Mouse (Mus musculus): ENCODE measurements around the gene Med1.
"Not testable (repeated sequence)": the region's sequence is repeated elsewhere in the genome, so short reads cannot be mapped to it uniquely, and the experiment has no call there.

Med1 gene

GRCm38 (mm10) chr11:98192901-98193805, at the start of gene Med1:
Gene Med1 (minus strand): TSS chr11:98193293.
- in situ Hi-C loops (cut with MboI; ENCODE audit: unreplicated experiment in 2 of 2): loop anchor here in 1 of 2 experiments (5.0 kb wide), 1 partner anchor 36 kb away; no protein-coding TSS in a partner anchor

- in situ Hi-C loops (cut with MboI; ENCODE audit: unreplicated experiment in 2 of 2): loop anchor here in 1 of 2 experiments (10.0 kb wide), 1 partner anchor 134 kb away; no protein-coding TSS in a partner anchor
Measured at GRCm38 (mm10) chr11:98238995-98239394, 45.9 kb upstream of the Med1 start.

DNA sequence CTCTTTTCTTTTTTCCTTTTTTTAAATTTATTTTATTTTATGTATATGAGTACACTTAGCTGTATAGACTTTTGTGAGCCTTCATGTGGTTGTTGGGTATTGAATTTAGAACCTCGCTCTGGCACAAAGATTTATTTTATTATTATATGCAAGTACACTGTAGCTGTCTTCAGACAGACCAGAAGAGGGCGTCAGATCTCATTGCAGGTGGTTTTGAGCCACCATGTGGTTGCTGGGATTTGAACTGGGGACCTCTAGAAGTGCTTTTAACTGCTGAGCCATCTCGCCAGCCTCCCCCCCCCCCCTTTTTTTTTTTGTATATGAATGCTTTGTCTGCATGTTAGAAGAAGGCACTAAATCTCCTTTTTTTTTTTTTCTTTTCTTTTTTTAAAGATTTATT, 45.3 kb upstream of the Med1 start:
- in situ Hi-C loops (cut with MboI; ENCODE audit: unreplicated experiment in 2 of 2): loop anchor here in 1 of 2 experiments (10.0 kb wide), 1 partner anchor 134 kb away; no protein-coding TSS in a partner anchor

GRCm38 (mm10) chr11:98226349-98226748, 33.3 kb upstream of the Med1 start:
- in situ Hi-C loops (cut with MboI; ENCODE audit: unreplicated experiment in 2 of 2): no loop called here

DNA sequence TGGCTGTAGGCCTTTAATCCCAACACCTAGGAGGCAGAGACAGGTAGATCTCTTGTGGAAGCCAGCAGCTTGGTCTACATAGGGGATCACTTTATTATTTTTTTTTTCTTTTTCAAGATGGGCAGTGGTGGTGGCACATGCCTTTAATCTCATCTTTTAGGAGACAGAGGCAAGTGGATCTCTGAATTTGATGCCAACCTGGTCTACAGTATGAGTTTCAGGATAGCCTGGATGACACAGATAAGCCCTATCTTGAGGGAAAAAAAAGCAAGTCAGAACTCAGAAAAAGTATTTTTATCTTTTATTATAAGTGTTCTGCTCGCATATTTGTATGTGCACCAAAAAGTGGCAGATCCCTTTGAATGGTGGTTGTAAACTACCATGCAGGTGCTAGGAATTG, 20.2 kb upstream of the Med1 start:
- in situ Hi-C loops (cut with MboI; ENCODE audit: unreplicated experiment in 2 of 2): no loop called here

- in situ Hi-C loops (cut with MboI; ENCODE audit: unreplicated experiment in 2 of 2): not testable (repeated sequence)
Measured at GRCm38 (mm10) chr11:98209661-98210060, 16.6 kb upstream of the Med1 start.

DNA sequence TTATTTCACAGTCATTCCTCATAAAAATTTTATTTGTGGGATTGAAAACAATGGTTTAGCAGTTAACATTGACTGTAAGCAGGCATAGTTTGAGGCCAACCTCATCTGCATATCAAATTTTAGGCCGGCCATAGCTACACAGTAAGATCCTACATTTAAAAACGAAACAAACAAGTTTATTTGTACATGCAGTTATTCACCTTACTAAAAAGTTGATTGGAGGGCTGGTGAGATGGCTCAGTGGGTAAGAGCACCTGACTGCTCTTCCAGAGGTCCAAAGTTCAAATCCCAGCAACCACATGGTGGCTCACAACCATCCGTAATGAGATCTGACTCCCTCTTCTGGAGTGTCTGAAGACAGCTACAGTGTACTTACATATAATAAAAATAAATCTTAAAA, 13.2 kb upstream of the Med1 start:
- in situ Hi-C loops (cut with MboI; ENCODE audit: unreplicated experiment in 2 of 2): not testable (repeated sequence)

GRCm38 (mm10) chr11:98205463-98205862, 12.4 kb upstream of the Med1 start:
- in situ Hi-C loops (cut with MboI; ENCODE audit: unreplicated experiment in 2 of 2): no loop called here

GRCm38 (mm10) chr11:98203931-98204421, 10.9 kb upstream of the Med1 start:
- in situ Hi-C loops (cut with MboI; ENCODE audit: unreplicated experiment in 2 of 2): no loop called here

DNA sequence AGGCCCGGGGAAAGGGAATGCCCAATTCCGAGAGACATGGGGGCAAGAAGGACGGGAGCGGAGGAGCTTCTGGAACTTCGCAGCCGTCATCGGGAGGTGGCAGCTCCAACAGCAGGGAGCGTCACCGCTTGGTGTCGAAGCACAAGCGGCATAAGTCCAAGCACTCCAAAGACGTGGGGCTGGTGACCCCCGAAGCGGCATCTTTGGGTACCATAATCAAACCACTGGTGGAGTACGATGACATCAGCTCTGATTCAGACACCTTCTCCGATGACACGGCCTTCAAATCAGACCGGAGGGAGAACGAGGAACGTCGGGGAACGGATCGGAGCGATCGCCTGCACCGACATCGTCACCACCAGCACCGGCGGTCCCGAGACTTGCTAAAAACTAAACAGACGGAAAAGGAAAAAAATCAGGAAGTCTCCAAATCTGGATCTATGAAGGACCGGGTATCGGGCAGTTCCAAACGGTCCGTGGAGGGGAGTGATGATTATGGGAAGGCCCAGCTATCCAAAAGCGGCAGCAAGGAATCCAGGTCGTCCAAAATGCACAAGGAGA, 10.3 kb upstream of the Med1 start:
- in situ Hi-C loops (cut with MboI; ENCODE audit: unreplicated experiment in 2 of 2): no loop called here

DNA sequence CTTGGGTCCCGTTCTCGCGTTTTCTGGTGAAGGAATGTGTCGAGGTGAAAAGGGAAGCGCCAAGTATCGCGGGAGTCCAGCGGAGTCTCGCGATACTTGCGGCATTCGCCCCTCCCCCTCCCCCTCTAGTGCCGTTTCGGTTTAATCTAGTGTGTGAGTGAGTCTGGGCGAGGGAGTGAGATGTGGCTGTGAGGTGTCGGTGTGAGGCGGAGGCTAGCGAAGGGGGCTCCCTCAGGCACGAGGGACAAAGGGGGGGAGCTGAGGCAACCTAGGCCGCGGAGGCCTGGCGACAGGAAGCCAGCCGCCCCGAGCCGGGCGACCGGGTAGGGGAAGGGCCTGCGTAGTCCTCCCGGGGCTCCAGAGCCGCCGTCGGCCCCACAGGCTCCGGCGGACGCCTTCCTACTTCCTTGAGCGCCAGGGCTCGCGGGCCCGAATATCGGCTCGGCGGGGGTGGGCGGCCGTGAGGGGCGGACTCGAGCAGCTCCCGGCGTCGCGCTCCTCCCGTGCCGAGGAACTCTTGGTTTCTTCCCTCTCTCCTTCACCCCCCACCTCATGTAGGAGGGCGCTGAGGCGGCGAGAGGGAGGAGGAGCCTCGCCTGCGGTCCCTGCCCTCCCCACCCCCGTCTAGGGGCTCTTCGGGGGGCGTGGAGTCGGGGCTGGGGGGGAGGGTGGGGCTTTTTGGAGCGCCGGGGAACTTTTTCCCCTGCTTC, 9.7 kb upstream of the Med1 start, which contains the start of gene Cdk12:
TSS of gene Cdk12 (plus strand) at position 419 of the 710 bp plus-strand sequence.
- in situ Hi-C loops (cut with MboI; ENCODE audit: unreplicated experiment in 2 of 2): no loop called here

DNA sequence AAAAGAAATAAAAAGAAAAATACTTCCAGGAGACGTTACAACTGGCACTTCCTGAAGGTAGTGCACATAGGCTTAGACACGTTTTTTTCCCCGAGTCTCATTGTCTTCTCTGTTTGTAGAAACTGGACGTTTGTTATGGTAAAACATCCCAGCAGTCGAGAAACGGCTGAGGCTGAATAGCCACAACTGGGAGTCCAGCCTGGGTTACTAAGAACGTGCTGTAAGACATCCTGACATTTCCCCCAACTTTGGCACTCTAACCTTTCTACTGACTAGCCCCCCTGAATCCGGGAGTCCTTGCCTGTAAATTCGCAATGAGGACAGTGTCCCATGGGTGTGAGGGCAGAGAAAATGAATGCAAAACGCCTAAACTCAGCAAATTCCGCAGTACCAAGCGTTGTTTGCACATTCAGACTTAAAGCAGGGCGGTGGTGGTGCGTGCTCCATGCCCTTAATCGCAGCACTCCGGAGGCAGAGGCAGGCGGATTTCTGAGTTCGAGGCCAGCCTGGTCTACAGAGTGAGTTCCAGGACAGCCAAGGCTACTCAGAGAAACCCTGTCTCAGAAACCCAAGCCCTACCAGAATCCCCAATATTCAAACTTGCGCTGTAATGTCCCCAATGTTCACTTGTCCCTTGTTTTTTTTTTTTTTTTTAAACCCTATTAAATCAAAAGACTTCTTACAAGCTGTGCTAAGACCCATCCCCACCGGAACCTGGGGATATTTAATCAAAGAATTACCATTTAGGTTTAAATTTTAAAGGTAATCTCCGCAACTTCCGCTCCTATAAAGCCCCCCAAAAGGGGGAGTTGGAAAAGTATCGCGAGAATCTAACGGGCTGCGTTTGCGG, 8.9 kb upstream of the Med1 start:
- in situ Hi-C loops (cut with MboI; ENCODE audit: unreplicated experiment in 2 of 2): no loop called here

- in situ Hi-C loops (cut with MboI; ENCODE audit: unreplicated experiment in 2 of 2): loop anchor here in 1 of 2 experiments (5.0 kb wide), 1 partner anchor 34 kb away; no protein-coding TSS in a partner anchor
Measured at GRCm38 (mm10) chr11:98190820-98191219, 2.3 kb downstream of the Med1 start.

DNA sequence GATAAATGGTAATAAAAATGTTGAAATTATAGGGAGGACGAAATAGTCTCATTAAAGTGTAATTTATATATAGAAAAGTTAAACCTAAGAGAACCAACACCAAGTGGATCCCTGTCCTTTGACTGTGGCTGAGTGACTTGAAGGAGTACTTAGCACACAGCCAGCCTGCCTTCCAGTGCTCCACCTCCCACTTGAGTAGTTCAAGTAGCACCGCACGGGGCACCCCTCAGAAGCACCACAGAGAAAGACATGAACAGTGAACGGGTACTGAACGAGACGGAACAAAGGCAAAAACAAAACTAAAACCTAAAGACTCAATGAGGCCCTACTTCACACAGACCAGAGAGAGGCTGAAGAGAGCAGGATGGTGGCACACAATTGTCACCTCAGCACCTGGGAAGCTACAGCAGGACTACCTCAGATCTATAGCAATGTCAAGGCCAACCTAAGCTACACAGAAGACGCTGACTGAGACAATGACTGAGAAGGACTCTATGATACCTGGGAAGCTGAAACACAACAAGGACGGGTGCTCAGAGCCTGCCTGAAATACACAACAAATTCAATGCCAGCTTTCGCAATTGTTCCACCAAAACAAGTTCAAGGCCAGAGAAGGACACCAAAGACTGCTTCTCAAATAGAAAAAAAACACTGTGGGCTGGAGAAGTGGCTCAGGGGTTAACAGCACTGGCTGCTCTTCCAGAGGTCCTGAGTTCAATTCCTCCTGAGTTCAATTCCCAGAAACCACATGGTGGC, 5.3 kb downstream of the Med1 start:
- in situ Hi-C loops (cut with MboI; ENCODE audit: unreplicated experiment in 2 of 2): no loop called here

DNA sequence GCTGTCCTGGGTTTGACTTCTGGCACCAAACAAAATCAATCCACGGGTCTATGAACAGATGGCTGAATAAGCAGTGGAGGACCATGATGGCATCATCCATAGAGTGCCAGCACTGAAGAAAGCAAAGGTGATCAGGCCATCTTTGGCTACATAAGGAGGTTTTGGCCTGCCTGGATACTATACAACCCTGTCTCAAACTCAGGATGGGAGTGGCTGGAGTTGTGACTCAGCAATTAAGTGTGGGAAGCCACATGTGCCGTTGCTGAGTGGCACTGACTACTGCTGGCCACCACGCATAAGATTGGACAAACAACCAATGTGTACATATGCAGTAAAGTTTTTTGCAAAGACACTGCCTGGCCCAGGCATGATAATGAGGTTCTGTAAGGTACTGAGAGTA, 10.9 kb downstream of the Med1 start:
- in situ Hi-C loops (cut with MboI; ENCODE audit: unreplicated experiment in 2 of 2): not testable (repeated sequence)

DNA sequence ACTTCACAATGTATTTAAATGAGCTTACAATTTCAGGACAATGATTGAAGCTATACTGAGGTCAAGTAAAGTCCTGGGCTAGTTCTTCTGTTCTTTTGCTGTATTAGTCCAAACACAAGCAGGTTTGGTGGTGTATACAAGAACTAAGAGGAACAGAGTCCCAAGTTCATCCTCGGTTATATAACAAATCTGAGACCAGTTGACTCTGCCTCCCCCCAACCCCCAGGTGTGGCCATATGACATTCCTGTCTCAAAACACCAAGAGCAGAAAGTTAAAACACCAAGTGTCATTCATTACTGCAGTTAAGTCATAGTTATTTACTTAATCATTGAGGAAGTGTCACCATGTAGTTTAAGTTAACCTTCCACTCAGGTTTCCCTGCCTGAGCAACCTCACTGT, 24.7 kb downstream of the Med1 start:
- in situ Hi-C loops (cut with MboI; ENCODE audit: unreplicated experiment in 2 of 2): no loop called here

DNA sequence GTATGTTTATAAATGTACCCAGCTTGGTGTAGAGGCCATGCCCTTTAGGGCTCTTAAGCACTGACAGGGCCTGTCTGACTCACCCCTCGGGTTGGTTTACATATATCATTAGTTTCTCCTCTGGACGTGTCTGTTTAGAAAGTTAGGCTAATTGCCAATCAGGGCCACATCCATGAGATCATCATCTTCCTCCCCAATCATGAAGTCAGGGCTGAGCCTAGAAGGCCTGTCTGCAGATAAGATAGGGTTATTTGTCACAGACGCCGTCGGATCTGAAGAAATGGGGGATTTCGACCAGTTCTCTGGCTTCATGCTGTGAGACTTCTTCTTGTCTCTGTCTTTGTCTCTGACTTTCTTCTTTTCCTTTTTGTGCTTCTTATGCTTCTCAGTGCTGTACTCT, 38.0 kb downstream of the Med1 start:
- in situ Hi-C loops (cut with MboI; ENCODE audit: unreplicated experiment in 2 of 2): loop anchor here in 1 of 2 experiments (5.0 kb wide), 1 partner anchor 37 kb away; the partner anchor contains the start of gene Med1

GRCm38 (mm10) chr11:98150625-98151156, 42.4 kb downstream of the Med1 start:
- in situ Hi-C loops (cut with MboI; ENCODE audit: unreplicated experiment in 2 of 2): no loop called here
